Mouse (Mus musculus) heart, embryonic 16.5 days (tissue): Measurements from ENCODE around the gene Sec1. TPM values are rescaled to one million over a fixed set of nuclear protein-coding genes. Genes with fewer than 3 reads are reported as not detected.

ENCODE experiments used
- ATAC-seq: fragments of 200-750 bp; cut with Nextera tagmentation; replicated peaks from 2 replicates; pipeline ENCODE4 v1.8.0; 2017; ENCODE audit warnings: moderate number of reproducible peaks; ENCODE audit not compliant: insufficient read depth, low FRiP score; ENCODE audit errors: extremely low read depth
- H3K27ac ChIP-seq: fragments of 300-500 bp; sonication (generic); 2 replicates; pipeline ENCODE4 v1.5.1; 2014; ENCODE audit warnings: mild to moderate bottlenecking, low read length, control low read depth, moderate library complexity
- H3K27me3 ChIP-seq: fragments of 300-500 bp; sonication (generic); 2 replicates; pipeline ENCODE4 v1.6.1; 2014; ENCODE audit warnings: low read length, mixed read lengths; ENCODE audit not compliant: control insufficient read depth, insufficient read depth
- H3K36me3 ChIP-seq: fragments of 300-500 bp; sonication (generic); 2 replicates; pipeline ENCODE4 v1.6.1; 2014; ENCODE audit not compliant: control insufficient read depth, insufficient read depth
- H3K4me1 ChIP-seq: fragments of 300-500 bp; sonication (generic); 2 replicates; pipeline ENCODE4 v1.6.1; 2014; ENCODE audit warnings: low read length, mixed read lengths; ENCODE audit not compliant: control insufficient read depth, insufficient read depth
- H3K4me2 ChIP-seq: fragments of 300-500 bp; sonication (generic); 2 replicates; pipeline ENCODE4 v1.6.1; 2014; ENCODE audit warnings: low read depth, mild to moderate bottlenecking, control low read depth, low read length
- H3K4me3 ChIP-seq: fragments of 300-500 bp; sonication (generic); 2 replicates; pipeline ENCODE4 v1.5.1; 2014; ENCODE audit warnings: mild to moderate bottlenecking, control low read depth, low read length
- H3K9ac ChIP-seq: fragments of 300-500 bp; sonication (generic); 2 replicates; pipeline ENCODE4 v1.6.1; 2014; ENCODE audit warnings: low read length, control low read depth
- H3K9me3 ChIP-seq: fragments of 300-500 bp; sonication (generic); replicated peaks from 2 replicates; pipeline ENCODE4 v1.6.1; 2016; ENCODE audit warnings: low read length; ENCODE audit not compliant: control insufficient read depth
- WGBS: fragments of 180-500 bp; shearing (Covaris S2); extraction: QIAGEN DNeasy Blood & Tissue Kit; methylation state at CpG from one replicate; pipeline ENCODE4 v1.1.7; 2014; 5-methylcytosine and 5-hydroxymethylcytosine counted together
- polyA plus RNA-seq: library from polyadenylated mRNA; unstranded; fragments of >200 nt; fragmentation: Nextera tagmentation; extraction: Ambion mirVana; gene quantifications from 2 replicates; pipeline ENCODE4 v1.2.1, GENCODE M21; 2015

Sec1 gene
- polyA plus RNA-seq, 1 experiment from 2014 or later: 0.33 TPM

GRCm38 (mm10) chr7:45635711-45636688 lies 58.2 kb downstream of the Sec1 start:
- peaks cover 33% of the 10 kb centered on the region for H3K4me1 ChIP-seq
- no peak; the same call in 1 of the 2 replicates for ATAC-seq
- H3K4me3 ChIP-seq: no peak overlapping the region
- peak overlapping the region; percentile 79 for H3K27ac ChIP-seq
- 0 out of 2 replicates have a peak, but pooled peaks cover 2% of the 10 kb centered on the region for H3K27me3 ChIP-seq
- H3K9me3 ChIP-seq: no peaks in the 10 kb centered on the region
- no peak overlapping the region for H3K9ac ChIP-seq
- H3K4me2 ChIP-seq: peak overlapping the region; percentile 14
- peaks cover 9% of the 10 kb centered on the region for H3K36me3 ChIP-seq
- WGBS: 56% methylated on average over 15 of the region's 15 CpGs

GRCm38 (mm10) chr7:45634946-45635681 lies 59.1 kb downstream of the Sec1 start:
- ATAC-seq: no peak
- Histone ChIP-seq H3K9ac (no peak overlapping the region), H3K27ac (peak overlapping the region; percentile 79), H3K9me3 (no peaks in the 10 kb centered on the region), H3K36me3 (peaks cover 9% of the 10 kb centered on the region), H3K4me2 (no peak overlapping the region), H3K4me1 (peaks cover 27% of the 10 kb centered on the region), H3K4me3 (no peak overlapping the region), H3K27me3 (0 out of 2 replicates have a peak, but pooled peaks cover 2% of the 10 kb centered on the region)
- 68% methylated on average over 11 of the region's 11 CpGs for WGBS

GRCm38 (mm10) chr7:45632499-45632898 lies 61.7 kb downstream of the Sec1 start:
- Histone ChIP-seq H3K36me3 (peaks cover 9% of the 10 kb centered on the region), H3K27ac (0 out of 2 replicates have a peak overlapping the region, but pooled peaks have one; percentile 21), H3K27me3 (peaks cover 9% of the 10 kb centered on the region; the same call in 1 of the 2 replicates), H3K4me3 (peak overlapping the region; percentile 38), H3K4me1 (peaks cover 20% of the 10 kb centered on the region), H3K9ac (peak overlapping the region; percentile 62), H3K4me2 (peak overlapping the region; percentile 64), H3K9me3 (no peaks in the 10 kb centered on the region)
- 29% methylated on average over 34 of the region's 35 CpGs for WGBS
- ATAC-seq: no peak

DNA sequence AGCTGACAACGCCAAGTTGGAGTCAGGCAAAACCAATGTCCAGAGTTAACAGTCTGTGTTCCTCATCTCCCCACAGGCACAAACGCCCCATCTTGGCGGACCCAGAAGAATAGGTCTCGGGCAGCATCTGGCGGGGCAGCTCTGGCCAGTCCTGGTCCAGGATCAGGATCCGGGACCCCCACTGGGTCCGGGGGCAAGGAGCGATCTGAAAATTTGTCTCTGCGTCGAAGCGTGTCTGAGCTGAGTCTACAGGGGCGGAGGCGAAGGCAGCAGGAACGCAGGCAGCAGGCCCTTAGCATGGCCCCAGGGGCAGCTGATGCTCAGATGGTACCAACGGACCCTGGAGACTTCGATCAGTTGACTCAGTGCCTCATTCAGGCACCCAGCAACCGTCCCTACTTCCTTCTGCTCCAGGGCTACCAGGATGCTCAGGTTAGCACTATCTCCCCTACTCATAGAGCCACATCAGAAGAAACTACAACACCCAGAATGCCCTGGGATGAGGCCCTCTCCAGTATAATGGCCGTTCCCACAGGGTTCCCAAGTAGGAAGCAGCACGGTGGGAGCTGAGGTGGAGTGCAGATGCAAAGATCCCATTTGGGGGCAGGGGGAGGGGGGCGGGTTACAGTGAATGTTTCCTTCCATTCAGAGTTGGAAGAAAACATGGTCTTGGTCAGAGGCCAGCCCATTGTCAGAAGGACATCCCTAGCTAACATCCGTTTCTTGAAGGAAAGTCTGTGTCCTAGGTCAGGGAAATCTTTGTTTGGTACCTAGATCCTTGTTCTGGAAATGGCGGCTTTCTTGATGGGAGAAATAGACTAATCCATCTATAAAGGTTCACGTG lies 63.9 kb downstream of the Sec1 start:
- H3K27me3 ChIP-seq: peaks cover 10% of the 10 kb centered on the region; the same call in 1 of the 2 replicates
- no peak overlapping the region for H3K9ac ChIP-seq
- peak overlapping the region; percentile 95; the same call in 1 of the 2 replicates for H3K4me2 ChIP-seq
- ATAC-seq: no peak
- peaks cover 13% of the 10 kb centered on the region for H3K4me1 ChIP-seq
- WGBS: 68% methylated on average over 23 of the region's 23 CpGs
- peak overlapping the region; percentile 18; the same call in 1 of the 2 replicates for H3K27ac ChIP-seq
- H3K9me3 ChIP-seq: no peaks in the 10 kb centered on the region
- no peaks in the 10 kb centered on the region for H3K36me3 ChIP-seq
- H3K4me3 ChIP-seq: no peak overlapping the region; the same call in 1 of the 2 replicates

- Histone ChIP-seq H3K9ac (peak overlapping the region; percentile 86), H3K4me3 (peak overlapping the region; percentile 65), H3K9me3 (no peaks in the 10 kb centered on the region), H3K36me3 (no peaks in the 10 kb centered on the region), H3K27ac (peak overlapping the region; percentile 65), H3K27me3 (peaks cover 10% of the 10 kb centered on the region; the same call in 1 of the 2 replicates), H3K4me1 (peaks cover 13% of the 10 kb centered on the region), H3K4me2 (peak overlapping the region; percentile 95)
- 1% methylated on average over 105 of the region's 105 CpGs for WGBS
- ATAC-seq: peak; percentile 67
Observed at GRCm38 (mm10) chr7:45628364-45629294, 65.6 kb downstream of the Sec1 start.

Other genes starting within 250 kb of the Sec1 start
- gene Ftl1, start 234.5 kb downstream of the Sec1 start, polyA plus RNA-seq: 3,045 and 3,399 TPM in 2 replicates
- 104 and 107 TPM in 2 replicates for gene Bax, start 227.5 kb downstream of the Sec1 start, polyA plus RNA-seq
- 0.35 and 0.71 TPM in 2 replicates for gene Tulp2, start 212.5 kb downstream of the Sec1 start, polyA plus RNA-seq
- not detected in 2 replicates for gene Gm45808, start 207.6 kb downstream of the Sec1 start, polyA plus RNA-seq
- gene Dhdh, start 205.6 kb downstream of the Sec1 start, polyA plus RNA-seq: 3.4 TPM in 2 replicates
- gene Nucb1, start 184.0 kb downstream of the Sec1 start, polyA plus RNA-seq: 156 and 160 TPM in 2 replicates
- gene Ppp1r15a, start 168.1 kb downstream of the Sec1 start, polyA plus RNA-seq: 25.0 and 27.1 TPM in 2 replicates
- gene Plekha4, start 168.1 kb downstream of the Sec1 start, polyA plus RNA-seq: 1.3 and 1.8 TPM in 2 replicates
- gene Hsd17b14, start 139.5 kb downstream of the Sec1 start, polyA plus RNA-seq: 0.66 and 0.87 TPM in 2 replicates
- gene Bcat2, start 124.2 kb downstream of the Sec1 start, polyA plus RNA-seq: 97.7 and 102 TPM in 2 replicates
- 1.5 and 1.7 TPM in 2 replicates for gene Fgf21, start 78.9 kb downstream of the Sec1 start, polyA plus RNA-seq
- 0.15 and 0.83 TPM in 2 replicates for gene Fut1, start 77.1 kb downstream of the Sec1 start, polyA plus RNA-seq
- gene Izumo1, start 72.6 kb downstream of the Sec1 start, polyA plus RNA-seq: 0.21 and 0.26 TPM in 2 replicates
- 15.4 and 16.3 TPM in 2 replicates for gene Rasip1, start 66.9 kb downstream of the Sec1 start, polyA plus RNA-seq
- gene Mamstr, start 54.4 kb downstream of the Sec1 start, polyA plus RNA-seq: 7.6 and 9.0 TPM in 2 replicates
- gene Fut2, start 28.0 kb downstream of the Sec1 start, polyA plus RNA-seq: 1.5 and 1.6 TPM in 2 replicates
- gene Ntn5, start 10.4 kb downstream of the Sec1 start, polyA plus RNA-seq: 0.22 and 0.36 TPM in 2 replicates
- 4.2 and 5.1 TPM in 2 replicates for gene Car11, start 5.4 kb upstream of the Sec1 start, polyA plus RNA-seq
- gene Dbp, start 10.7 kb upstream of the Sec1 start, polyA plus RNA-seq: 3.0 and 3.6 TPM in 2 replicates
- gene Rpl18, start 21.1 kb upstream of the Sec1 start, polyA plus RNA-seq: 520 and 591 TPM in 2 replicates
- gene Sphk2, start 23.6 kb upstream of the Sec1 start, polyA plus RNA-seq: 18.9 and 19.1 TPM in 2 replicates
- 0.39 and 0.84 TPM in 2 replicates for gene Fam83e, start 26.8 kb upstream of the Sec1 start, polyA plus RNA-seq
- not detected in 2 replicates for gene Spaca4, start 31.4 kb upstream of the Sec1 start, polyA plus RNA-seq
- 0.53 and 0.57 TPM in 2 replicates for gene Lmtk3, start 89.3 kb upstream of the Sec1 start, polyA plus RNA-seq
- gene Sult2b1, start 90.3 kb upstream of the Sec1 start, polyA plus RNA-seq: 0.66 and 0.72 TPM in 2 replicates
- gene Cyth2, start 120.2 kb upstream of the Sec1 start, polyA plus RNA-seq: 90.8 and 90.9 TPM in 2 replicates
- gene Kcnj14, start 130.4 kb upstream of the Sec1 start, polyA plus RNA-seq: 0.50 and 0.57 TPM in 2 replicates
- gene Grwd1, start 136.5 kb upstream of the Sec1 start, polyA plus RNA-seq: 38.1 and 40.2 TPM in 2 replicates
- gene Kdelr1, start 178.4 kb upstream of the Sec1 start, polyA plus RNA-seq: 64.9 and 76.1 TPM in 2 replicates
- 0.14 and 0.17 TPM in 2 replicates for gene Grin2d, start 184.0 kb upstream of the Sec1 start, polyA plus RNA-seq
- gene Syngr4, start 202.3 kb upstream of the Sec1 start, polyA plus RNA-seq: 0.91 and 1.4 TPM in 2 replicates
- 8.8 TPM in 2 replicates for gene Tmem143, start 202.5 kb upstream of the Sec1 start, polyA plus RNA-seq
- 87.4 and 92.8 TPM in 2 replicates for gene Emp3, start 227.0 kb upstream of the Sec1 start, polyA plus RNA-seq
- gene Ccdc114, start 229.7 kb upstream of the Sec1 start, polyA plus RNA-seq: 3.8 and 3.9 TPM in 2 replicates